Mouse (Mus musculus): Measurements from ENCODE around the gene Ran. TPM values are rescaled to one million over a fixed set of nuclear protein-coding genes. Genes with fewer than 3 reads are reported as not detected.

The Ran gene
- polyA plus RNA-seq, 1 experiment: 466 TPM

- H3K4me3 ChIP-seq: peak overlapping the region; percentile 96
- TF ChIP-seq USF1 (IDR thresholded peaks at IDR 0.05; ENCODE audit: low read depth) (no peak), POLR2A (IDR thresholded peaks at IDR 0.05; ENCODE audit: insufficient read length, low read depth) (no peak), SRF (IDR thresholded peaks at IDR 0.05; ENCODE audit: control insufficient read depth, insufficient read length, low read depth) (no peak), MYOD1 (IDR thresholded peaks at IDR 0.05; ENCODE audit: control insufficient read depth in 1 of 3, insufficient read length in 2 of 3, low read depth in 2 of 3) (no peak), REST (IDR thresholded peaks at IDR 0.05; ENCODE audit: insufficient read depth, insufficient read length) (no peak), CEBPB (IDR thresholded peaks at IDR 0.05; ENCODE audit: insufficient read depth, poor library complexity, severe bottlenecking) (no peak), MYOG (IDR thresholded peaks at IDR 0.05; ENCODE audit: control insufficient read depth in 1 of 3, insufficient read depth in 1 of 3, insufficient read length in 2 of 3, low read depth in 2 of 3) (no peak), POLR2AphosphoS2 (IDR thresholded peaks at IDR 0.05; ENCODE audit: insufficient read length, low read depth) (no peak), TCF12 (IDR thresholded peaks at IDR 0.05; ENCODE audit: insufficient read depth, poor library complexity, severe bottlenecking) (no peak), E2F4 (IDR thresholded peaks at IDR 0.05; ENCODE audit: insufficient read depth) (no peak), TCF3 (IDR thresholded peaks at IDR 0.05; ENCODE audit: insufficient read length, low read depth) (no peak), MAX (IDR thresholded peaks at IDR 0.05; ENCODE audit: low read depth) (no peak)
- peaks cover 22% of the 10 kb centered on the region for H3K79me2 ChIP-seq (ENCODE audit: control insufficient read depth, insufficient read depth)
- no peaks in the 10 kb centered on the region for H3K27me3 ChIP-seq (ENCODE audit: control insufficient read depth, insufficient read depth, insufficient read length)
- peak overlapping the region; percentile 99 for H3ac ChIP-seq (ENCODE audit: control insufficient read depth, insufficient read length)
- H3K36me3 ChIP-seq (ENCODE audit: control insufficient read depth, insufficient read depth): peaks cover 25% of the 10 kb centered on the region
- peak overlapping the region; percentile 98 for H3K4me2 ChIP-seq (ENCODE audit: low read depth)
Observed at GRCm38 (mm10) chr5:129018782-129019489, 933 bp upstream of the Ran start.

- TF ChIP-seq POLR2AphosphoS2 (IDR thresholded peaks at IDR 0.05; ENCODE audit: insufficient read length, low read depth): no peak
- TF ChIP-seq USF1 (IDR thresholded peaks at IDR 0.05; ENCODE audit: low read depth): no peak
- TF ChIP-seq SRF (IDR thresholded peaks at IDR 0.05; ENCODE audit: control insufficient read depth, insufficient read length, low read depth): no peak
- no peak for TF ChIP-seq MAX (IDR thresholded peaks at IDR 0.05; ENCODE audit: low read depth)
- no peak for TF ChIP-seq REST (IDR thresholded peaks at IDR 0.05; ENCODE audit: insufficient read depth, insufficient read length)
- TF ChIP-seq POLR2A (IDR thresholded peaks at IDR 0.05; ENCODE audit: insufficient read length, low read depth): peak; percentile 34
- no peak for TF ChIP-seq TCF3 (IDR thresholded peaks at IDR 0.05; ENCODE audit: insufficient read length, low read depth)
- no peak for TF ChIP-seq TCF12 (IDR thresholded peaks at IDR 0.05; ENCODE audit: insufficient read depth, poor library complexity, severe bottlenecking)
- no peak for TF ChIP-seq MYOD1 (IDR thresholded peaks at IDR 0.05; ENCODE audit: control insufficient read depth in 1 of 3, insufficient read length in 2 of 3, low read depth in 2 of 3)
- TF ChIP-seq E2F4 (IDR thresholded peaks at IDR 0.05; ENCODE audit: insufficient read depth): peak; percentile 55
- no peak for TF ChIP-seq CEBPB (IDR thresholded peaks at IDR 0.05; ENCODE audit: insufficient read depth, poor library complexity, severe bottlenecking)
- peak in 1 of 3 experiments; percentile 30 for TF ChIP-seq MYOG (IDR thresholded peaks at IDR 0.05; ENCODE audit: control insufficient read depth in 1 of 3, insufficient read depth in 1 of 3, insufficient read length in 2 of 3, low read depth in 2 of 3)
- no peak overlapping the region for H3K4me2 ChIP-seq (ENCODE audit: low read depth)
- H3ac ChIP-seq (ENCODE audit: control insufficient read depth, insufficient read length): peak overlapping the region; percentile 99
- H3K79me2 ChIP-seq (ENCODE audit: control insufficient read depth, insufficient read depth): peaks cover 22% of the 10 kb centered on the region
- H3K4me3 ChIP-seq: peak overlapping the region; percentile 96
- peaks cover 37% of the 10 kb centered on the region for H3K36me3 ChIP-seq (ENCODE audit: control insufficient read depth, insufficient read depth)
- no peaks in the 10 kb centered on the region for H3K27me3 ChIP-seq (ENCODE audit: control insufficient read depth, insufficient read depth, insufficient read length)
Observed at GRCm38 (mm10) chr5:129020300-129020668, 415 bp downstream of the Ran start.

GRCm38 (mm10) chr5:129020731-129021130 lies 862 bp downstream of the Ran start:
- Histone ChIP-seq H3K79me2 (ENCODE audit: control insufficient read depth, insufficient read depth) (peaks cover 22% of the 10 kb centered on the region), H3ac (ENCODE audit: control insufficient read depth, insufficient read length) (peak overlapping the region; percentile 99), H3K27me3 (ENCODE audit: control insufficient read depth, insufficient read depth, insufficient read length) (no peaks in the 10 kb centered on the region), H3K36me3 (ENCODE audit: control insufficient read depth, insufficient read depth) (peaks cover 40% of the 10 kb centered on the region), H3K4me2 (ENCODE audit: low read depth) (peak overlapping the region; percentile 91), H3K4me3 (peak overlapping the region; percentile 96)
- no peak for TF ChIP-seq REST (IDR thresholded peaks at IDR 0.05; ENCODE audit: insufficient read depth, insufficient read length)
- TF ChIP-seq POLR2AphosphoS2 (IDR thresholded peaks at IDR 0.05; ENCODE audit: insufficient read length, low read depth): peak; percentile 15

- no peak for TF ChIP-seq POLR2AphosphoS2 (IDR thresholded peaks at IDR 0.05; ENCODE audit: insufficient read length, low read depth)
- no peak for TF ChIP-seq REST (IDR thresholded peaks at IDR 0.05; ENCODE audit: insufficient read depth, insufficient read length)
- no peak for TF ChIP-seq MYOD1 (IDR thresholded peaks at IDR 0.05; ENCODE audit: control insufficient read depth in 1 of 3, insufficient read length in 2 of 3, low read depth in 2 of 3)
- no peak for TF ChIP-seq MYOG (IDR thresholded peaks at IDR 0.05; ENCODE audit: control insufficient read depth in 1 of 3, insufficient read depth in 1 of 3, insufficient read length in 2 of 3, low read depth in 2 of 3)
- TF ChIP-seq POLR2A (IDR thresholded peaks at IDR 0.05; ENCODE audit: insufficient read length, low read depth): no peak
- no peak for TF ChIP-seq MAX (IDR thresholded peaks at IDR 0.05; ENCODE audit: low read depth)
- TF ChIP-seq TCF12 (IDR thresholded peaks at IDR 0.05; ENCODE audit: insufficient read depth, poor library complexity, severe bottlenecking): no peak
- TF ChIP-seq TCF3 (IDR thresholded peaks at IDR 0.05; ENCODE audit: insufficient read length, low read depth): no peak
- TF ChIP-seq USF1 (IDR thresholded peaks at IDR 0.05; ENCODE audit: low read depth): no peak
- TF ChIP-seq E2F4 (IDR thresholded peaks at IDR 0.05; ENCODE audit: insufficient read depth): no peak
- no peak for TF ChIP-seq CEBPB (IDR thresholded peaks at IDR 0.05; ENCODE audit: insufficient read depth, poor library complexity, severe bottlenecking)
- no peak for TF ChIP-seq SRF (IDR thresholded peaks at IDR 0.05; ENCODE audit: control insufficient read depth, insufficient read length, low read depth)
- peaks cover 47% of the 10 kb centered on the region for H3K36me3 ChIP-seq (ENCODE audit: control insufficient read depth, insufficient read depth)
- no peak overlapping the region for H3ac ChIP-seq (ENCODE audit: control insufficient read depth, insufficient read length)
- no peak overlapping the region for H3K4me2 ChIP-seq (ENCODE audit: low read depth)
- H3K79me2 ChIP-seq (ENCODE audit: control insufficient read depth, insufficient read depth): peaks cover 22% of the 10 kb centered on the region
- no peaks in the 10 kb centered on the region for H3K27me3 ChIP-seq (ENCODE audit: control insufficient read depth, insufficient read depth, insufficient read length)
- no peak overlapping the region for H3K4me3 ChIP-seq
Observed at GRCm38 (mm10) chr5:129025048-129025447, 5.2 kb downstream of the Ran start.
